Mouse (Mus musculus) embryo, embryonic 11 days (tissue): ENCODE data around the gene Eif2b3.

Source experiments
- DNase-seq: peaks from one replicate; pipeline ENCODE4 v3.0.0-alpha.2; 2015

Eif2b3 gene

GRCm38 (mm10) chr4:117017738-117018137 is 1.5 kb upstream of the Eif2b3 start:
- DNase-seq, result no peak

DNA sequence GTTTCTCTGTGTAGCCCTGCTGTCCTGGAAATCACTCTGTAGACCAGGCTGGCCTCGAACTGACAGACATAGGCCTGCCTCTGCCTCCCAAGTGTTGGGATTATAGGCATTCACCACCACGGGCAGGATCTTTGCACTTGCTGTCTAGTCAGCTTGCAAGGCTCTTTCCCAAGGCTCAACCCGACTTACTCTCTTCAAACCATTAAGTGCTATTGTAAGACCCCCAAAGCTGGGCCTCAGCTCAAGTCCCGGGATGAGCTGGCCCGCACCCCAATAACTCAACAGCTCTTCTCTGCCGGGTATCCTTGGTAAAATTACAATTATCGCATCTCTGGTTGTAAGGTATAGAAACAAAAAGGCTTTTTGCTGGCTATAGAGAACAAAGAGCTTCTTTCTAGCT is 875 bp upstream of the Eif2b3 start:
- no peak for DNase-seq

GRCm38 (mm10) chr4:117023469-117023868 is 4.3 kb downstream of the Eif2b3 start:
- no peak for DNase-seq

DNA sequence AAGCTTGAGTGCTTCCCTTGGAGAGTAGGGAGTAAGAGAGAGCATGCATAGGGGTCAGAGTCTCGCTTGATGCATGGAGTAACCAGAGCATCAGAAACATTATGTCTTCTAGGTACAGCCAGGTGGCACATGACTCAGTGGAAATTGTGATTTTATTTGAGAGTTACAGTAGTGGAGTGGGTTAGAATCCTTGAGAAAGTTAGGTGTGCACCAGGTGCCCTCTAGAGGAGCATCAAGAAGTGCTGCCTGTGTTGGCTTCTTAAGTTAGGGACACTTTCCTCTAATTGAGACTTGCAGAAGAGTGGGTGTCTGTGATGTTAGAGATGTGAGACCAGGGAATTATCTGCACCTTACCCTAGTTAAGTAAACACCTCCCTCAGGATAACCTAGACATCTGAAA is 11.9 kb downstream of the Eif2b3 start:
- no peak for DNase-seq

DNA sequence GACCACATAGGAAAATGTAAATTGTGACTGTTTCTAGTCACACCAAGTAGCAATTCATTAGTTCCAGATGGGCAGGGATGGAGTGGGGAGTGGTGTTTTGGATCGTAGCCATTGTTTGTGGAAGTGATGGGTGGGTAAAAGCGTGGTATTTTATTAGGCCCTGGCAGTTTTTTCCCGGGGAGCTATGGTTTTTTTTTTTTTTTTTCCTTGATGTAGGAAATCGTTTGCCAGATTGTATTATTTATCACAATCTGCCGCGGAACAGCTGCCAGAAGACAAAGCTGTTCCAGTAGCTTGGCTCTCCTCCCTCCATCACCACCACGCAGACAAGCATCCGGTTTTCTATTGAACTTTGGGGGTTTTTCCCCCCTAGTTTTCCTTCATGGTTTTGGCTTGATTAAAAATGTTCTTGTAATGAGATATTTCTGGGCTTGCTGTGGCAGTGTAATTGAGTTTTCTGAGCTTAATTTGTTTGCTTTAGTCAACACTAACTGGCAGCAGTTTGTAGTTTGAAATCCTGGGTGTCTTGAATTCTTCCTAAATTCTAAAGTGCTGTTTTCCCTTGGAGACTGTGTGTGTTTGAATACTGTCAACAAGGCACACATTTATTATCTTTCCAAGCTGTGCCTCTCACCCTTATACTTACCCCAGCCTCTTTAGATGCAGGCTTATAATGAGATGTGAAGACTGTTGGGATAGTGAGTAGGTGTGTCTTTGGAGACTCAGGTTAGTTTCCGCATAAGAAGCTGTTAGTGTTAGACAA is 20.9 kb downstream of the Eif2b3 start:
- DNase-seq, result peak; percentile 49

DNA sequence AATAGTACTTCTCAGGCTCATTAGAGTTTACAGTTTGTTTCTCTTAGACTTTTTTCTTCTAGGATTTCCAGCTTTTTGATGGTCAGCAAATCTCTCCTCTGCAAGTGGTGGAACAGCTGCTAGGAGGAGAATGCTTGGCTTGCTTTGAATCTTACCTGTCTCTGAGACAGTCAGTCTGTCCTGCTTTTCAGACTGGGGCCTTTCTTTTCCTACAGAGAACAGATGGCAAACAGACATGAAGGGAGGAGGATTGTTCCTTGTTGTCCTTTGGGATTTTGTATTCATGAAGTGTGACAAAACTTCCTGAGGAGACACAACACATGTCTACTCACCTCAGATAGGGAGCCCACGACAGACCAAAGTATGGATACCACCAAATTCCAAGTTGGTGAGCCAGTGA is 21.6 kb downstream of the Eif2b3 start:
- no peak for DNase-seq

DNA sequence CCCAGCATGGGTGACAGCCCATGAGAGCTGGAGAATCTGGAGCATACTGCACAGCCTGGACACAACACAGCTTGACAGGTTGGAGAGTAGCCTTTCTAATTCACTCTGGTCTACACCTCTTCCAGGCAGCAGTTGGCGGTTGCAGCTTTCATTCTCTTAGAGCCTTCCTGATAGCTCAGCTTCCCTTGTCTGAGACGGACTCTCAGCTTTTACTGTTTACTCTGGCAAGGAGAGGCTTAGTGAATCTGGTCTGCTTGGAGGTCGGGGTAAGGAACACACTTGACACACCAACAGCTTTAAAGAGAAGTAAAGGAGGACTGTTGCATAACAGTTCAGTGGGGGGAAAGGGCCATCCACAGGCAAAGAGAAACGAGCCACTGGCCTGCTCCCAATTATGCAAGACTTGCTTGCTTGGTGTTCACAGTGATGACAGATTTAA is 22.1 kb downstream of the Eif2b3 start:
- no peak for DNase-seq

GRCm38 (mm10) chr4:117048836-117049235 is 29.6 kb downstream of the Eif2b3 start:
- DNase-seq, result no peak

- no peak for DNase-seq
Observed at GRCm38 (mm10) chr4:117049485-117049884, 30.3 kb downstream of the Eif2b3 start.

DNA sequence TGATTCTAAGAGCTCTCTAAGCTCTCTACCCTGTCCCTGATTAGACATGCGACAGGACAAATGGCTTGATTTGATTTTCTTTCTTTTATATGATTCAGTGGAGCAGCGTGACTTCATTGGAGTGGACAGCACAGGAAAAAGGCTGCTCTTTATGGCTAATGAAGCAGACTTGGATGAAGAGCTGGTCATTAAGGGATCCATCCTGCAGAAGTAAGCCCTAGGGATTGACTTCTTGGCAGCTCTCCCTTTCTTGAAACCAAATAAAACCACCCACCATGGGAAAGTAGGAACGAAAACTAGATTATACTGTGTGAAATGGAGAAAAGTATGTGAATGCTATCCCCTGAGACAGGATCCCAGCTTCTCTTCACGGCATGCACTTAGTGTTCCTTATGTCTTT is 33.4 kb downstream of the Eif2b3 start:
- DNase-seq, result no peak

DNA sequence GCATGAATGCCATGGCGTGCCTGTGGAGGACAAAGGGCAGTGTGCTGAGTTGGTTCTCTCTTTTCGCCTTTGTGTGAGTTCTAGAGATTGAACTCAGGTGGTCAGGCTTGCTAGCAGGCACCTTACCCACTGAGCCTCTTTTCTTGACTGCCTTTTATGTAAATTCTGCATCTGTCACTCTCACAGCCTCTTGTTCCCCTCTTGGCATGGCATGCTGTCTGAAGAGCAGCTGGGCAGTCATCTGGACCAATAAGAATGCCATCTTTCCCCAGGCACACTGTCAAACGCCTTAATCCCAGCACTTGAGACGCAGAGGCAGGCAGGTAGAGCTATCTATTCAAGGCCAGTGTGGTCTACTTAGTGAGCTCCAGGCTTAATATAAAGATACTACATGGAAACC is 34.8 kb downstream of the Eif2b3 start:
- no peak for DNase-seq

DNA sequence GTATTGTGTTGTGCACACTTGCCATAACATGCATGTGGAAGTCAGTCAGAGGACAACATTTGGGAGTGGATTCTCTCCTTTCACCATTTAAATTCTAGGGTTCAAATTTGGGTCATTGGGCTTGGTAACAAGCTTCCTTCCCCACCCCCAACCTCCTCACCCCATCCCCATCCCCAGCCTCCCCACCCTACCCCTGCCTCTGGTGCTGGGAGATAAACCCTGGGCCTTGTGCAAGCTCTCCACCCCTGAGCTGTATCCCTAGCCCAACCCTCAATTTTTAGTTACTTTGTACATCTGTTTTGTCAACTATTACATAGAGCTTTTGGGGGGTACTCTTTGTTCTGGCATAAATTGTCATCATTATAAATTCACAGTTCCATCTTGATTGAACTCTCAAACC is 36.9 kb downstream of the Eif2b3 start:
- no peak for DNase-seq

GRCm38 (mm10) chr4:117056514-117056913 is 37.3 kb downstream of the Eif2b3 start:
- DNase-seq, result no peak

DNA sequence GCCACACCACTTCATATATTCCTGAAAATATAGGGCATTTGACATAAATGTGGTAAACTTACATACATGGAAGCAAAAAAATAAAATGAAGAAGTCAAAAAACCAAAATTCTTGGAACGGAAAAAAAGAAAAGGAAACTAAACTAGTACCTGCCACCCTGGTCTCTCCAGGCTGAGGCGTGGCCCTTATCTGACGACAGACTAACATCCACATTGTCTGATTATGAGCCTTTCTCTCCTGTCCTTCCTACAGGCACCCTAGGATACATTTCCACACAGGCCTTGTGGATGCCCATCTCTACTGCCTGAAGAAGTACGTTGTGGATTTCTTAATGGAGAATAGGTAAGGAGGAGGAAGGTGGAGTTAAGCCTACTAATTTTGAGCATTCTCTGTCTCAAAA is 39.3 kb downstream of the Eif2b3 start:
- DNase-seq, result no peak

DNA sequence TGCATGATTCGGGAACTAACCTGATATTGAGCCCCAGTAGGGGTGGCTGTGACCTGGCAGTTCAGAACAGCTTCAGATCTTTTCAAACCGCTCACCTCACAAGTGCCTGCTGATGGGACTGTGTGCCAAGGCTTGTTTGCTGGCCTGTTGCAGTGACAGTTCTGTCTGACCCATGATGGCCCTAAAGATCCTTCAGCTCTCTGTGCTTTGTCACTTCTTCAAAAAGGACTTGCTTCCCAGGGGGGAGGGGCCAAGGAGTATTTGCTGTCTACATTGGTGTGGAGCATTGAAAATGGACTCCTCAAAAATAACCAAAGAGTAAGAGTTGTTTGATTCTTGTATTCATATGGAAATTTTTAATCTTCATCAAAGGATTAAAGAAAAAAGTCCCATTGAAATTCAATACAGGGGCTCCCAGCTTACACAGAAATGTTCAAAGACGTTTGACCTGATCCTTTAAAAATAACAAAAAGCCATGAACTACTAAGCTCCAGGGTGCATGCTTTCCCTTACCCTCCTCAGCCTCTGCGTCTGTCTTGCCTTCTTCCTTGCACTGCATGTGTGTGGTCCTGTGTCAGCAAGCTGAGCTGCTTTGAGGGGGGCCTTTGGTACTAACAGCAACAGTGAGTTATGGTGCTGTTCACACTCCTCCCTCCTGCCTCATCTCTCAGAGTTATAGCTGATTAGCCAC is 43.6 kb downstream of the Eif2b3 start:
- DNase-seq, result peak; percentile 46

DNA sequence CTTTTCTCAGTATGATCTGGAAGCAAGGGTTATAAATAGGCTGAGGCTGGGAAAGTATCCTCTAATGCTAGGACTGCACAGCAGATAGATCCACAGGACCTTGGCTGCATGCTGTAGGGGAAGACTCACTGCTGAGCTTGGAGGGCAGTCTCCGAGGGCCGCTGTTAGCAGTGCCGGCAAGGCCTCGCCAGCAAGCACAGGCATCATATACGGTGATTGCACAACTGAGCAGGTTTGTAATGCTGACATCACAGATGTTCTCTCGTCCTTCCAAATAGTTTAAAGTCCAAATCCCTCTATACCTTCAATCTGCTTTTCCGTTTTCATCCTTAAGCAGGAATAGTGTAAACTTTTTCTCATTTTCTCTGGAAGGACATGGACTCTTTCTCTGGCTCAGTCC is 48.8 kb downstream of the Eif2b3 start:
- DNase-seq, result no peak

DNA sequence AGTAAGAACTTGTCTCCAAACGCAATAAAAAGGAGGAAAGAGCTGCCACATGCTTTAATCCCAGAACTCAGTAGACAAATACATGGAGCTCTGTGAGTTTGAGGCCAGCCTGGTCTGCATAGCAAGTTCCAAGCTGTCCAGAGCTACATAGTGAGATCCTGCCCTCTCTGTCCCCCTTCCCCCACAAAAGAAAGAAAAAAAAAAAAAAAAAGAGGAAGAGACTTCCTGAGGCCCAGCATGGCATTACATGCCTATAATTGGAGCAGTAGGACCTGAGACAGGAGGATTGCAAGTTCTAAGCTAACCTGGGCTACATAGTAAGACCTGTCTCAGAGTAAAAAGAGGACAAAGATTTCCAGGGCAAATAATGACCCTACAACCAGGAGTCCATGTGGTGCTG is 50.4 kb downstream of the Eif2b3 start:
- no peak for DNase-seq

GRCm38 (mm10) chr4:117070624-117071023 is 51.4 kb downstream of the Eif2b3 start:
- DNase-seq, result no peak

- no peak for DNase-seq
Observed at GRCm38 (mm10) chr4:117071183-117071582, 52.0 kb downstream of the Eif2b3 start.

DNA sequence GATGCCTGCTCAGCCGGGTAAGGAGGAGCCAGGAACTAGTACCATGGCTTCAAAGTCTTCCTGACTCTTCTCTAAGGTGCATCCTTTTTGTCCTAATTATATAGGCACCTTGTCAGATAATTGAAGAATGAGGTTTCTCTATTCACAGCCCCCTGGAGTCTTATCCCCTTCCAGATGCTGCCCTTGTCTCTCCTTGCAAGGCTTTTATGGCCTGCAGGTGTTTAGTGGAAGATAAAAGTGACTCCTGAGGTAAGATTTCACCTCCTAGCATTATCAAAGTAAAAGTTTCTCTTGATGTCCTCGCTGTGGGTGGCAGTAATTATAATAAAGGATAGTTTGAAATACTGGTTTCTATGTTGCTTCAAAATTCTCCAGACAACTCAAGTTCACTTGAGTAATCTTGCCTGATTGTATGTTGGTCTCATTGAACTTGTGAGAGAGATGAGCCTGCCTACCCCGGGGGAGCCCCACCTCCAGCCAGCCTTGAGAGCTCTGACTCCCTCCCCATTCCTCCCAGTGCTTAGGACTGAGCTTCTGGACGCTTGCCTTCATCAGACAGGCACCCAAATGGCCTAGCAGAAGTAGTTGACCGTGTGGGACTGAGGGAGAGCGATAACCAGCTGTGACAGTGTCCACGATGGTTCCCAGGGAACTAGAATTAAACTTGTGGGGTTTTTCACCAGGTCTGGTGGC is 68.9 kb downstream of the Eif2b3 start:
- DNase-seq, result no peak

DNA sequence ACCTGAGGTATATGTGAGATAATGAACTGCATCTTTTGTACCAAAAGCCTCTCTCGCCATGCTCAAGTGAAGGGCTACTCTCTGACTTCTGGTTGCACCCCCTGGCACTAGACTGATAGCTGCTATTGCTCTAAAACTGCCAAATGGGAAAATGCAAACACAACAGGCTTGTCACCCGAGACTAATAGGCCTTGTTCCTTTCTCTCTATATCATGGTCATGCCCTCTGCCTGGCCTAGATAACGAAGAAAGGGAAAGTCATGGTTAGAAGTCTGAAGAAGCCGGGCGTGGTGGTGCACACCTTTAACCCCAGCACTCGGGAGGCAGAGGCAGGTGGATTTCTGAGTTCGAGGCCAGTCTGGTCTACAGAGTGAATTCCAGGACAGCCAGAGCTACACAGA is 71.4 kb downstream of the Eif2b3 start:
- DNase-seq, result no peak

DNA sequence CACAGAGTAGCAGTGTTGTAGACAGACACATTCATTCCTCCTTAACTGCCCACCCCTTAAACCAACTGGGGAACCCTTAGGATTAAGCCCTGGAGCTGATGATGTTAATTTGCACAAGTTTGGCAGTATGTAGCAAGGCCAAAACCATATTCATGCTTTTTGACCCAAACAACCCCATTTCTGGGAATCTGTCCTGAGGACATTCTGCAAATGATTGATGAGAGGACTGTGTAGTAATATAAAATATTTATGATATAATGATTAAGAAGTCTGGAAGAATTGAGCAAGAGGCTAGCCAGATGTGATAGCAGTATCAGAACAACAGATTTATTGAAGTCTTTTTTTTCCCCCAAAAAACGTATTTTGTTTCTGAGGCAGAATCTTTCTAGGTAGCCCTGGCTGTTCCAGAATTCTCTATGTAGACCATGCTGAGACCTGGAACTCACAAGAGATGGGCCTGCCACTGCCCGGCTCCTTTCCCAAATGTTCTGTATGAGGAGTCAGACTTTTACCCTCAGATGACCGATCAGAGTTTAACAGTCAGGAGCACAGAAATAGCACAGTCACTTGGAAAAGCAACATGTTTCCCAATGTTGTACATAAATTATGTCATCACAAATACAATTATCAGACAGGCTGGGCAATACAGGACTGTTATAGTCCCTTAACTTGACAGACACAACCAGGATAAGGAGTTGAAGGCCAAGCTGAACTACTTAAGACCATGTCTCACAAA is 75.6 kb downstream of the Eif2b3 start:
- no peak for DNase-seq
